Mouse (Mus musculus): ENCODE results near the gene Zfp335. TPM values are rescaled to one million over a fixed set of nuclear protein-coding genes. Genes with fewer than 3 reads are reported as not detected.

The Zfp335 gene
- total and polyA plus RNA-seq, 3 experiments = 5.2 to 16.5 (median 12.0) TPM

GRCm38 (mm10) chr2:164916820-164917219, 5.3 kb upstream of the Zfp335 start:
- peaks cover 9 to 30% of the 10 kb centered on the region in 2 experiments for H3K4me1 ChIP-seq (ENCODE audit: control insufficient read depth in 1 of 2, insufficient read depth in 2 of 2)
- H3K79me2 ChIP-seq (replicated peaks; ENCODE audit: control insufficient read depth, extremely low read depth, insufficient read depth, poor library complexity, severe bottlenecking) = no peaks in the 10 kb centered on the region
- H3K36me3 ChIP-seq (replicated peaks in 1 of 2; ENCODE audit: control insufficient read depth in 1 of 2, insufficient read depth in 1 of 2, low read length in 1 of 2) = peaks cover 5 to 24% of the 10 kb centered on the region in 2 experiments
- dilution Hi-C loops (cut with MboI; ENCODE audit: extremely low pct_ligation_motif_present, extremely low pct_unique_long_range_greater_than_20kb, low sequenced_read_pairs) (no loop called here), in situ Hi-C loops (cut with MboI; ENCODE audit: low pct_ligation_motif_present, low pct_unique_long_range_greater_than_20kb, low sequenced_read_pairs) (no loop called here)
- H3K9ac ChIP-seq (ENCODE audit: insufficient read depth, low read depth) = no peak overlapping the region
- DNase-seq (ENCODE audit: extremely low read depth) = no peak
- no peak overlapping the region for H3K27ac ChIP-seq (ENCODE audit: insufficient read depth, low read depth)
- TF ChIP-seq MAFK (IDR thresholded peaks at IDR 0.05; ENCODE audit: insufficient replicate concordance, low read length) (no peak), JUN (IDR thresholded peaks at IDR 0.05; ENCODE audit: insufficient read depth, low read depth, low read length) (no peak), RAD21 (IDR thresholded peaks at IDR 0.05; ENCODE audit: low read depth, low read length) (no peak), MAZ (IDR thresholded peaks at IDR 0.05; ENCODE audit: low read depth, low read length) (no peak), NRF1 (IDR thresholded peaks at IDR 0.05; ENCODE audit: low read depth, low read length) (no peak), ZMIZ1 (IDR thresholded peaks at IDR 0.05; ENCODE audit: low read depth, low read length) (no peak), CHD2 (IDR thresholded peaks at IDR 0.05; ENCODE audit: low read length) (no peak), TCF12 (IDR thresholded peaks at IDR 0.05; ENCODE audit: low read depth, low read length) (no peak), ETS1 (conservative IDR thresholded peaks at IDR 0.05; ENCODE audit: low read depth, low read length) (no peak), POLR2A (IDR thresholded peaks at IDR 0.05; ENCODE audit: low read depth, low read length) (no peak), ZKSCAN1 (IDR thresholded peaks at IDR 0.05; ENCODE audit: borderline replicate concordance, low read depth, low read length) (no peak), SIN3A (IDR thresholded peaks at IDR 0.05; ENCODE audit: low read length) (no peak), ZNF384 (IDR thresholded peaks at IDR 0.05; ENCODE audit: low read depth, low read length) (no peak), MYC (IDR thresholded peaks at IDR 0.05; ENCODE audit: low read depth, low read length) (no peak), GABPA (IDR thresholded peaks at IDR 0.05; ENCODE audit: insufficient replicate concordance, low read depth, low read length) (no peak), ELF1 (IDR thresholded peaks at IDR 0.05; ENCODE audit: low read depth, low read length) (no peak)
- H3K4me2 ChIP-seq (ENCODE audit: insufficient read depth, low read depth, poor library complexity, severe bottlenecking) = no peak overlapping the region
- H3K9me3 ChIP-seq (replicated peaks; ENCODE audit: low read length) = no peaks in the 10 kb centered on the region
- no peak overlapping the region for H3K4me3 ChIP-seq (replicated peaks in 1 of 3; ENCODE audit: low read depth in 2 of 3, low read length in 2 of 3, poor library complexity in 1 of 3)
- H3K27me3 ChIP-seq (replicated peaks) = no peaks in the 10 kb centered on the region

GRCm38 (mm10) chr2:164913428-164913786, 1.9 kb upstream of the Zfp335 start:
- Histone ChIP-seq H3K9me3 (replicated peaks; ENCODE audit: low read length) (no peaks in the 10 kb centered on the region), H3K9ac (ENCODE audit: insufficient read depth, low read depth) (no peak overlapping the region), H3K4me2 (ENCODE audit: insufficient read depth, low read depth, poor library complexity, severe bottlenecking) (no peak overlapping the region), H3K4me3 (replicated peaks in 1 of 3; ENCODE audit: low read depth in 2 of 3, low read length in 2 of 3, poor library complexity in 1 of 3) (no peak overlapping the region), H3K79me2 (replicated peaks; ENCODE audit: control insufficient read depth, extremely low read depth, insufficient read depth, poor library complexity, severe bottlenecking) (peaks cover 10% of the 10 kb centered on the region), H3K4me1 (ENCODE audit: control insufficient read depth in 1 of 2, insufficient read depth in 2 of 2) (peaks cover 12 to 45% of the 10 kb centered on the region in 2 experiments), H3K27ac (ENCODE audit: insufficient read depth, low read depth) (peak overlapping the region; percentile 27), H3K36me3 (replicated peaks in 1 of 2; ENCODE audit: control insufficient read depth in 1 of 2, insufficient read depth in 1 of 2, low read length in 1 of 2) (peaks cover 8 to 19% of the 10 kb centered on the region in 2 experiments), H3K27me3 (replicated peaks) (no peaks in the 10 kb centered on the region)
- dilution Hi-C loops (cut with MboI; ENCODE audit: extremely low pct_ligation_motif_present, extremely low pct_unique_long_range_greater_than_20kb, low sequenced_read_pairs) (no loop called here), in situ Hi-C loops (cut with MboI; ENCODE audit: low pct_ligation_motif_present, low pct_unique_long_range_greater_than_20kb, low sequenced_read_pairs) (no loop called here)
- peak; percentile 91 for DNase-seq (ENCODE audit: extremely low read depth)
- TF ChIP-seq ETS1 (conservative IDR thresholded peaks at IDR 0.05; ENCODE audit: low read depth, low read length) (0 out of 2 replicates have a peak, but pooled peaks have one; percentile 8), ELF1 (IDR thresholded peaks at IDR 0.05; ENCODE audit: low read depth, low read length) (0 out of 2 replicates have a peak, but pooled peaks have one; percentile 45), MAX (IDR thresholded peaks at IDR 0.05; ENCODE audit: low read length) (no peak), MAZ (IDR thresholded peaks at IDR 0.05; ENCODE audit: low read depth, low read length) (no peak), UBTF (IDR thresholded peaks at IDR 0.05; ENCODE audit: low read depth, low read length) (no peak), TCF12 (IDR thresholded peaks at IDR 0.05; ENCODE audit: low read depth, low read length) (no peak), KAT2A (IDR thresholded peaks at IDR 0.05; ENCODE audit: insufficient replicate concordance, low read length) (no peak), POLR2AphosphoS2 (IDR thresholded peaks at IDR 0.05; ENCODE audit: low read depth, low read length) (no peak), CTCF (conservative IDR thresholded peaks at IDR 0.05 in 1 of 2, IDR thresholded peaks at IDR 0.05 in 1 of 2; ENCODE audit: low read depth in 2 of 2, low read length in 2 of 2) (no peak), NRF1 (IDR thresholded peaks at IDR 0.05; ENCODE audit: low read depth, low read length) (no peak), E2F4 (IDR thresholded peaks at IDR 0.05; ENCODE audit: insufficient replicate concordance, low read depth, low read length) (no peak), MAFK (IDR thresholded peaks at IDR 0.05; ENCODE audit: insufficient replicate concordance, low read length) (no peak), BHLHE40 (IDR thresholded peaks at IDR 0.05; ENCODE audit: low read depth, low read length) (no peak)
